Mouse (Mus musculus) testis, postnatal 10 days (tissue): ENCODE measurements around the gene Irf2bpl.

Source experiments
- DNase-seq: peaks from one replicate; pipeline ENCODE4 v3.0.0; 2021; ENCODE audit warnings: low spot score

Irf2bpl gene

GRCm38 (mm10) chr12:86898448-86898847, 13.8 kb upstream of the Irf2bpl start:
- DNase-seq = no peak

GRCm38 (mm10) chr12:86897769-86898273, 13.2 kb upstream of the Irf2bpl start:
- no peak for DNase-seq

GRCm38 (mm10) chr12:86896921-86897512, 12.4 kb upstream of the Irf2bpl start:
- DNase-seq = no peak

GRCm38 (mm10) chr12:86896441-86896890, 11.9 kb upstream of the Irf2bpl start:
- no peak for DNase-seq

- no peak for DNase-seq
Observed at GRCm38 (mm10) chr12:86895703-86896409, 11.3 kb upstream of the Irf2bpl start.

DNA sequence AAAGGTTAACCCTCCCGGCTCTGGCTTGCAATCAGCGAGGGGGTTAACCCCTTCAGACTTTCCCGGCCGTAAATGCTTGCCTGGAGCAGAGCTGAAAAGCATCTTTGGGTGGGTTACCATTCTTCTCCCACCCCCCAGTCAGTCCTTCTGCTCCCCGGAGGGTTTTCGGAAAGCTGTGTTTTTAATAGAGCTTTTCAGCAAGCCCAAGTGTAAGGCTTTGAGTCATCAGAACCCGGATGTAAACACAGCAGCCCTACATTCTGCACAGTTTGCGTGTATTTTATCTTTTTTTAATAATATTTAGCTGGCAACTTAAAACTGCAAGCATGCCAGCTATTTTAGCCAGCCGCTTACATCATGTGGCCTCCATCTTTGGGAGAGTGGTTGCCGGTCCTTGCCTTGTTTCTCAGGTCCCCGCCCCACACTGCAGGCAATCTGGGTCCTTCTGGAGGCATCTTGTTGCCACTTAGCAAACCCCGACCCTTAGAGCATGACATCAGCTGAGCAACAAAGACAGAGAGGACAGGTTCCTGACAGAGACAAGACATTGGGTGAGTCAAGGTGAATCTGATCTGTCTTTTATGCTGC, 10.3 kb upstream of the Irf2bpl start:
- no peak for DNase-seq

DNA sequence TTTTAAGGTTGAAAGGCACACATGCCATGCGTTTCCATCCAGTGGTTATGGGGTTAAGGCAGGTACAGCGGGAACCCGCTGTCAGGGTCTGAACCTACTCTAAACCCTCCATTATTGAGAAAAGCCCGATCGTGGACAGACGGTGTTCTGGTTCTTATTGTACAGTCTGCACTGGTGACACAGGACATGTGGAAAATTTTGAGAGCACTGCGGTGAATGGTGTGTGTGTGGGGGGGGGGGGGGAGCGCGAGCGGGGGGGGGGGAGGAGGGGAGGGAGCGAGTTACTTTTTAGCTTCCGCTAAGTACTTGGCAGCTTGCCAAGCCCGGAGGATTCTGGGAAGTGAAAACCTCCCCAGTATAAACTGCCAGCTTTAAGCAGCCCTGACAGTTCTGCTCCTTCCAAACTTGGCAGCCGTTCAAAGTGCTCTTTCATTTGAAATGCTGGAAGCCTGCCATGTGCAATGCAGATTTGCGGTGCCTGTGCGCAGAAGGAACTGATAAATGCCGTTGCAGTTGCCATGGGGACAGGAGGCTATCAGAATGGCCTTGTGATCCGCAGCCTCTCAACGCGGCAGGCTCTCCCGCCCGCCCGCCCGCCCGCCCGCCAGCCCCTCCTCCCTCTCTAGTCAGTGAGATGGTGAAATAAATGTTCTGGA, 9.7 kb upstream of the Irf2bpl start:
- peak; percentile 98 for DNase-seq

DNA sequence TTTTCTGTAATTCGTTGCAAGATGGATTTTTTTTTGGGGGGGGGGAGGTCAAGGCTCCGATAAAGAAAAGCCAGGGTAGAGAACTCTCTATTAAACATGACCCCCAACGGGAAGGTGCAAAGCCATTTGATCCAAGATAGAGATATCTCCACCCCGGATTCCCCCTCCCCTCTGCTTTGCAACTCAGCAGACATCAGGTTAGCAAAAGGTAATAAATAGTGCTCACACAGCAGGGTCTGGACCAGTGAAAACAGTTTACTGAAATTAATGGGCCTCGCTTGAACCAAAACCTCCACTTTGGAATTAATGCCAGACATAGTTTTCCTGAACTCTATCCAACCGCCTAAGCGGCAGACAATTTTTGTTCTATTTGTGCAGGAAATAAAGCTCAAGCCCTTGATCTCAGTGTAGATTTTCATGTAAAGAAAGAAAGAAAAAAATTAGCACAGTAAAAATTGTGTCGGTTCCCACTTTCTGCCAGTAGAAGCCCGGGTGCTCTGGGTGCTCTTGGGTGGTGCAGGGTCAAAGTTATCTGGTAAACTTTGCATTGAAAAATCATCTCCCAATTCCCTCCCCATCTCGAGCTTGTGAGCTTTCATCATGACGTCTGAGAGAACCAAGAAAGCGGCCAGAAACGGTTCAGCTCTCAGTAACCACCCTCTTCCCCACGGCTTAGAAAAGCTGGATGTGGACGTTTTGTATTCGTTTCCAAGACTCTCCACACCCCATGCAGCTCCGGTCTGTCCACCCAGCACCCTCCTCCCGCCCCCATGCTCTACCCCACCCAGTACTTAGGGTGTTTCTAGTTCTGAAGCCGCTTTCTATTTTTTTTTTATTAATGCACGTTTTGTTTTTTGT, 9.0 kb upstream of the Irf2bpl start:
- DNase-seq = no peak

- DNase-seq = no peak
Observed at GRCm38 (mm10) chr12:86892711-86893311, 8.2 kb upstream of the Irf2bpl start.

DNA sequence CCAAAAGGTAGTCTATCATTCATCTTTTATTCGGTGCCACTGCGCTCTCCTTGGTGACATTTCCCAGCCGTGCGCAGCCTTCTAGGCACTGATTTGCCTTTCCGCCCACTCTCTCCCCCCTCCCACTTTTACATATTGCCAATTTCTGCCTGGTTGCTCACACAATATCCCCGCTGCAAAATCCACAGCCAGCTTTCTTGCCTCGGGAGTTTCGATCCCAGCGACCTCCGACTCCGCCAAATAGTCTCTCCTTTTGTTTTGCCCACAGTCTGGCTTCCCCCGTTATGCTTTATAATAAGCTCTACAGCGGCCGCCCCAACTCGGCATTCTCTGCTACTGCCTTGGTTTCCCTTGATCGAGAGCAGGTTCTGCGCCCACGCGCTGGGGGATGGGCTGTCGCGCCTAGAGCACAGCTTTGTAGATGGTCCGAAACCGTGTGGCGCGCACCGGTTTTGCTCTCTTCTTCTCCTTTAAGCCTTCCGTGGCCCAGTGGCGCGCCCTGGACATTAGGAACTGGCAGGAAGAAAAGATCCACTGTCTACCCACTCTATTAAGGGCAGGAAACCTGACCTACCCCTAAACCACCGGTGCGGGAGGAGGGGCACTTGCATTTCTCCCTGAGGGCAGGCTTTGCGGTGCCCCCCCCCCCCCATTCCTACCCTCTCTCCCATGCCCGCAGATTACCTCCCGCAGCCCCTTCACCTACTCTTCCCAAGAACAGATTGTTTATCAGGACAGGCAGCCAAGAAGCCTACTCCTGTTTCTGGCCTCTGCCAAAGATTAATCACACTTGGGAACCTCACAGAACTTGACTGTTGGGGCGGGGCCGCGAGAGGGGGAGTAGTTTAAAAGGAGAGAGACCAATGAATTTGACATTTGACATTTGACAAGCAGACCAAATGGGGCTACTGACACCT, 7.4 kb upstream of the Irf2bpl start:
- peak; percentile 86 for DNase-seq

DNA sequence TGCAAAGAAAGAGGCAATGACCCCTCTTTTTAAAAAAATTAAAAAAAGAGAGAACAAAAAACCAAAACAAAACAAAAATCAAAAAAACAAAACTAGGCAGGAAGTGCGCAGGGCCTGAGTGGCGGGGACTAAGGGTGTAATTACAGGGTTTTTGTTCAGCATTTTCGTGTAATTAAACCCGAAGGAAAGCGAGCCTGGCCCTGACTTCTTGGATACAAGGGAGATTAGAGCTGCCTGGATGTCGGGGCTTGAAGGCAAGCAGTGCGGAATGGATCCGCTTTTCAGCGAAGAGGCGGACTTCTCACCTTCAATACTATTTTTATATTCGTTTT, 6.8 kb upstream of the Irf2bpl start:
- no peak for DNase-seq

- no peak for DNase-seq
Observed at GRCm38 (mm10) chr12:86890796-86891301, 6.3 kb upstream of the Irf2bpl start.

GRCm38 (mm10) chr12:86890091-86890720, 5.6 kb upstream of the Irf2bpl start:
- no peak for DNase-seq

- no peak for DNase-seq
Observed at GRCm38 (mm10) chr12:86889103-86889644, 4.6 kb upstream of the Irf2bpl start.

DNA sequence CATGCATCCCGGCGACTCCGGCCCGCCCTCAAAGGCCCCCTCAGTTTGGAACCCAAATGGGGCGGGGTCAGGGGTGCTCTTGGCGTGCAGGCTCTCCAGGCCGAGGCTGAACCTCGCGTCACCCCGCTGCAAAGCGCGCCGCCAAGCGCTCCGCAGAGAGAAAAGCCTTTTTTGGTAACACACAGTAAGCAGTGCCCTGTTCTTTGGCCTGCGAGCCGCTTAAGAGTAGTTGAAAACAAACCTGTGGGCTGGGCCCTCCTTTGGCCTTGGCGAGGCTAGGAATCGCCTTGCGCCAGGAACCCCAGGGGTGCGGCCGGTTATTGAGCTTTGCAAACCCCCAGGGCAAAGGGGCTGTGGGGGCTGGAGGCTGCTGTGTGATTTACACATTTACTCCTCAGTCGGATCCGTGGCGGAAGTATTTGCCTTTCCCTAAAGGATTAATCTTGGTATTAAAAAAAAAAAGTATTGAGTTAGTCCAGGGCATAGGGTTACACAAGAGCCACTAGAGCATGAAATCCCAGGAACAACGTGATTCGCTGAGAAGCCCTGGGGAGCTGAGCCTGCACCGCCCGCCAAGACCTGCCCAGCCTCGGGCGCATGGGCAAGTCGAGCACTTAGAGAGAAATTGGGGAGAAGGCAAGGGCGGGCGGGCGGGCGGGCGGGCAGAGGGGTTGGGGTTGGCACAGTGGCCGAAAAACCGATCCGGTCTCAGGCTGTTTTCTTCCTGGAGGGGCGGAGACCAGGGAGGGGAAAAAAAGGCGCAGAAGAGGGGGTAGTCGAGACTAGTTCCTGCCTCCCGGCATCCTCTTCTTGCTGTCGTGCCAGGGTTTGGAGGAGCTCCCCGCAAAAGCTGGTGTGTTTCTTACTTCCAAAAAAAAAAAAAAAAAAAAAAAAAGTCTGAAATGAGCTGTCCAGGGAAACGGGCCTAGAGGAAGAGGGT, 3.8 kb upstream of the Irf2bpl start:
- DNase-seq = peak; percentile 83

GRCm38 (mm10) chr12:86887381-86888129, 3.0 kb upstream of the Irf2bpl start:
- no peak for DNase-seq

- no peak for DNase-seq
Observed at GRCm38 (mm10) chr12:86886446-86886965, 1.9 kb upstream of the Irf2bpl start.
